Mouse (Mus musculus) neural tube, embryonic 13.5 days (tissue): ENCODE data around the gene Gfy. TPM values are rescaled to one million over a fixed set of nuclear protein-coding genes. Genes with fewer than 3 reads are reported as not detected.

Experiments
- ATAC-seq: fragments of 200-750 bp; cut with Nextera tagmentation; 2 replicates; pipeline ENCODE4 v1.8.0; 2017; ENCODE audit warnings: low read depth, mild to moderate bottlenecking, moderate TSS enrichment, moderate library complexity
- H3K27ac ChIP-seq: fragments of 300-500 bp; sonication (generic); replicated peaks from 2 replicates; pipeline ENCODE4 v1.5.1; 2015; ENCODE audit warnings: moderate library complexity, mild to moderate bottlenecking, inconsistent platforms
- H3K27me3 ChIP-seq: fragments of 300-500 bp; sonication (generic); 2 replicates; pipeline ENCODE4 v1.6.1; 2015; ENCODE audit warnings: mild to moderate bottlenecking, inconsistent platforms
- H3K36me3 ChIP-seq: fragments of 300-500 bp; sonication (generic); 2 replicates; pipeline ENCODE4 v1.6.1; 2015; ENCODE audit warnings: mild to moderate bottlenecking, inconsistent platforms
- H3K4me1 ChIP-seq: fragments of 300-500 bp; sonication (generic); replicated peaks from 2 replicates; pipeline ENCODE4 v1.6.1; 2015; ENCODE audit warnings: inconsistent platforms
- H3K4me2 ChIP-seq: fragments of 300-500 bp; sonication (generic); 2 replicates; pipeline ENCODE4 v1.6.1; 2015; ENCODE audit warnings: inconsistent platforms, mild to moderate bottlenecking, moderate library complexity
- H3K4me3 ChIP-seq: fragments of 300-500 bp; sonication (generic); 2 replicates; pipeline ENCODE4 v1.5.1; 2015; ENCODE audit warnings: mild to moderate bottlenecking, inconsistent platforms
- H3K9ac ChIP-seq: fragments of 300-500 bp; sonication (generic); 2 replicates; pipeline ENCODE4 v1.6.1; 2015; ENCODE audit warnings: moderate library complexity, mild to moderate bottlenecking, inconsistent platforms
- H3K9me3 ChIP-seq: fragments of 300-500 bp; sonication (generic); 2 replicates; pipeline ENCODE4 v1.6.1; 2016; ENCODE audit warnings: inconsistent platforms
- WGBS: fragments of 180-500 bp; shearing (Covaris S2); methylation state at CpG from one replicate; pipeline ENCODE4 v1.1.7; 2015; 5-methylcytosine and 5-hydroxymethylcytosine counted together
- polyA plus RNA-seq: library from polyadenylated mRNA; unstranded; fragments of >200 nt; fragmentation: Nextera tagmentation; extraction: Ambion mirVana; gene quantifications from 2 replicates; pipeline ENCODE4 v1.2.1, GENCODE M21; 2015

Gfy gene
- polyA plus RNA-seq, 1 experiment from 2014 or later, result not detected

- no peak overlapping the region for H3K9ac ChIP-seq
- peaks cover 15% of the 10 kb centered on the region for H3K4me1 ChIP-seq
- no peak overlapping the region for H3K27ac ChIP-seq
- no peak for ATAC-seq
- no peaks in the 10 kb centered on the region for H3K9me3 ChIP-seq
- no peak overlapping the region for H3K4me3 ChIP-seq
- WGBS, result 76% methylated on average over 6 of the region's 6 CpGs
- no peaks in the 10 kb centered on the region for H3K36me3 ChIP-seq
- no peak overlapping the region for H3K4me2 ChIP-seq
- peaks cover 46% of the 10 kb centered on the region for H3K27me3 ChIP-seq
Observed at GRCm38 (mm10) chr7:45208260-45208659, 28.9 kb upstream of the Gfy start.

- Histone ChIP-seq H3K27ac (peak within 1 kb of the TSS; percentile 81), H3K4me1 (peaks cover 5% of the 10 kb centered on the region; the same call in 1 of the 2 replicates), H3K36me3 (no peaks in the 10 kb centered on the region), H3K4me3 (peak within 1 kb of the TSS; percentile 46), H3K27me3 (peaks cover 19% of the 10 kb centered on the region), H3K4me2 (peak within 1 kb of the TSS; percentile 60), H3K9me3 (no peaks in the 10 kb centered on the region), H3K9ac (peak within 1 kb of the TSS; percentile 65)
- 10% methylated on average over 42 of the region's 44 CpGs for WGBS
- peak; percentile 98 for ATAC-seq
Observed at GRCm38 (mm10) chr7:45204380-45205143, 25.2 kb upstream of the Gfy start, which contains the start of gene Ccdc155. Ccdc155 (minus strand) TSS chr7:45204892.

- no peaks in the 10 kb centered on the region for H3K36me3 ChIP-seq
- H3K27me3 ChIP-seq, result peaks cover 14% of the 10 kb centered on the region
- no peaks in the 10 kb centered on the region for H3K9me3 ChIP-seq
- H3K4me2 ChIP-seq, result no peak overlapping the region
- 69% methylated on average over 10 of the region's 10 CpGs for WGBS
- H3K9ac ChIP-seq, result 0 out of 2 replicates have a peak overlapping the region, but pooled peaks have one; percentile 22
- peaks cover 11% of the 10 kb centered on the region; the same call in 1 of the 2 replicates for H3K4me1 ChIP-seq
- ATAC-seq, result no peak
- no peak overlapping the region for H3K4me3 ChIP-seq
- H3K27ac ChIP-seq, result no peak overlapping the region
Observed at GRCm38 (mm10) chr7:45202654-45203053, 23.3 kb upstream of the Gfy start.

- WGBS, result 85% methylated on average over 11 of the region's 11 CpGs
- Histone ChIP-seq H3K27ac (no peak overlapping the region), H3K27me3 (peaks cover 17% of the 10 kb centered on the region), H3K4me1 (peaks cover 6% of the 10 kb centered on the region; the same call in 1 of the 2 replicates), H3K9ac (no peak overlapping the region), H3K36me3 (no peaks in the 10 kb centered on the region), H3K4me2 (no peak overlapping the region), H3K9me3 (no peaks in the 10 kb centered on the region), H3K4me3 (no peak overlapping the region)
- ATAC-seq, result no peak
Observed at GRCm38 (mm10) chr7:45198961-45199360, 19.6 kb upstream of the Gfy start.

GRCm38 (mm10) chr7:45198435-45198834 lies 19.1 kb upstream of the Gfy start:
- H3K4me1 ChIP-seq, result peaks cover 6% of the 10 kb centered on the region; the same call in 1 of the 2 replicates
- peak; percentile 75; the same call in 1 of the 2 replicates for ATAC-seq
- no peak overlapping the region for H3K4me2 ChIP-seq

GRCm38 (mm10) chr7:45196994-45197393 lies 17.6 kb upstream of the Gfy start:
- H3K4me3 ChIP-seq, result no peak overlapping the region
- H3K9me3 ChIP-seq, result no peaks in the 10 kb centered on the region
- H3K4me2 ChIP-seq, result no peak overlapping the region
- 78% methylated on average over 5 of the region's 5 CpGs for WGBS
- H3K36me3 ChIP-seq, result no peaks in the 10 kb centered on the region
- H3K27me3 ChIP-seq, result peaks cover 4% of the 10 kb centered on the region; the same call in 1 of the 2 replicates
- no peak overlapping the region for H3K9ac ChIP-seq
- H3K27ac ChIP-seq, result no peak overlapping the region
- peaks cover 8% of the 10 kb centered on the region; the same call in 1 of the 2 replicates for H3K4me1 ChIP-seq
- ATAC-seq, result no peak

More at GRCm38 (mm10) chr7:45198435-45198834, 19.1 kb upstream of the Gfy start:
- Histone ChIP-seq H3K9me3 (no peaks in the 10 kb centered on the region), H3K27me3 (peaks cover 11% of the 10 kb centered on the region), H3K4me3 (no peak overlapping the region), H3K36me3 (no peaks in the 10 kb centered on the region), H3K9ac (no peak overlapping the region), H3K27ac (no peak overlapping the region)
- 17% methylated on average over 5 of the region's 5 CpGs for WGBS

- WGBS, result 91% methylated on average over 4 of the region's 4 CpGs
- no peak for ATAC-seq
Observed at GRCm38 (mm10) chr7:45196176-45196535, 16.8 kb upstream of the Gfy start.

GRCm38 (mm10) chr7:45195341-45196175 lies 16.2 kb upstream of the Gfy start:
- no peaks in the 10 kb centered on the region for H3K9me3 ChIP-seq
- H3K4me1 ChIP-seq, result peaks cover 12% of the 10 kb centered on the region; the same call in 1 of the 2 replicates
- H3K27ac ChIP-seq, result no peak overlapping the region
- 66% methylated on average over 13 of the region's 13 CpGs for WGBS
- no peak overlapping the region for H3K4me2 ChIP-seq
- H3K4me3 ChIP-seq, result no peak overlapping the region
- 0 out of 2 replicates have a peak overlapping the region, but pooled peaks have one; percentile 12 for H3K9ac ChIP-seq
- H3K27me3 ChIP-seq, result peaks cover 7% of the 10 kb centered on the region; the same call in 1 of the 2 replicates
- no peak for ATAC-seq
- no peaks in the 10 kb centered on the region for H3K36me3 ChIP-seq

More at GRCm38 (mm10) chr7:45196176-45196535, 16.8 kb upstream of the Gfy start:
- H3K4me3 ChIP-seq, result no peak overlapping the region
- H3K4me2 ChIP-seq, result no peak overlapping the region
- H3K4me1 ChIP-seq, result peaks cover 12% of the 10 kb centered on the region; the same call in 1 of the 2 replicates
- no peak overlapping the region for H3K9ac ChIP-seq
- no peaks in the 10 kb centered on the region for H3K36me3 ChIP-seq
- H3K27ac ChIP-seq, result no peak overlapping the region
- no peaks in the 10 kb centered on the region for H3K9me3 ChIP-seq
- peaks cover 7% of the 10 kb centered on the region; the same call in 1 of the 2 replicates for H3K27me3 ChIP-seq

GRCm38 (mm10) chr7:45193871-45194785 lies 14.8 kb upstream of the Gfy start:
- Histone ChIP-seq H3K27ac (no peak overlapping the region), H3K36me3 (no peaks in the 10 kb centered on the region), H3K4me2 (no peak overlapping the region), H3K9me3 (no peaks in the 10 kb centered on the region), H3K27me3 (peaks cover 16% of the 10 kb centered on the region), H3K4me3 (no peak overlapping the region), H3K4me1 (peaks cover 12% of the 10 kb centered on the region; the same call in 1 of the 2 replicates), H3K9ac (no peak overlapping the region)
- ATAC-seq, result no peak
- WGBS, result 75% methylated on average over 17 of the region's 17 CpGs

- 65% methylated on average over 5 of the region's 5 CpGs for WGBS
- 0 out of 2 replicates have a peak overlapping the region, but pooled peaks have one; percentile 17 for H3K9ac ChIP-seq
Observed at GRCm38 (mm10) chr7:45193406-45193805, 14.0 kb upstream of the Gfy start.

More at GRCm38 (mm10) chr7:45193406-45193805, 14.0 kb upstream of the Gfy start:
- H3K36me3 ChIP-seq, result no peaks in the 10 kb centered on the region
- peaks cover 19% of the 10 kb centered on the region for H3K27me3 ChIP-seq
- no peak overlapping the region for H3K27ac ChIP-seq
- no peak overlapping the region for H3K4me2 ChIP-seq
- H3K4me3 ChIP-seq, result no peak overlapping the region
- H3K9me3 ChIP-seq, result no peaks in the 10 kb centered on the region
- ATAC-seq, result no peak
- peaks cover 12% of the 10 kb centered on the region; the same call in 1 of the 2 replicates for H3K4me1 ChIP-seq
